Mouse (Mus musculus): Measurements from ENCODE around the gene Eri3.

Eri3 gene

GRCm38 (mm10) chr4:117550140-117550851 is at the start of gene Eri3:
Gene Eri3 (plus strand): TSS chr4:117550365.
- DNase-seq (ENCODE audit: low read depth) = peak; percentile 97

GRCm38 (mm10) chr4:117518246-117518645 is 31.9 kb upstream of the Eri3 start:
- DNase-seq (ENCODE audit: low read depth) = no peak

- no peak for DNase-seq (ENCODE audit: low read depth)
These were observed 28.8 kb upstream of the Eri3 start for GRCm38 (mm10) chr4:117521350-117521749.

GRCm38 (mm10) chr4:117525990-117526389 is 24.2 kb upstream of the Eri3 start:
- no peak for DNase-seq (ENCODE audit: low read depth)

GRCm38 (mm10) chr4:117527116-117527899 is 22.9 kb upstream of the Eri3 start:
- DNase-seq (ENCODE audit: low read depth) = no peak

GRCm38 (mm10) chr4:117527952-117528351 is 22.2 kb upstream of the Eri3 start:
- DNase-seq (ENCODE audit: low read depth) = peak; percentile 40

GRCm38 (mm10) chr4:117529843-117530242 is 20.3 kb upstream of the Eri3 start:
- no peak for DNase-seq (ENCODE audit: low read depth)

- no peak for DNase-seq (ENCODE audit: low read depth)
These were observed 14.5 kb upstream of the Eri3 start for GRCm38 (mm10) chr4:117535496-117536200.

- DNase-seq (ENCODE audit: low read depth) = no peak
These were observed 13.2 kb upstream of the Eri3 start for GRCm38 (mm10) chr4:117537002-117537401.

- DNase-seq (ENCODE audit: low read depth) = no peak
These were observed 10.7 kb upstream of the Eri3 start for GRCm38 (mm10) chr4:117539329-117539980.

- DNase-seq (ENCODE audit: low read depth) = no peak
These were observed 9.6 kb upstream of the Eri3 start for GRCm38 (mm10) chr4:117540571-117540970.

GRCm38 (mm10) chr4:117545448-117545847 is 4.7 kb upstream of the Eri3 start:
- no peak for DNase-seq (ENCODE audit: low read depth)

- DNase-seq (ENCODE audit: low read depth) = no peak
These were observed 3.5 kb upstream of the Eri3 start for GRCm38 (mm10) chr4:117546616-117547015.

- no peak for DNase-seq (ENCODE audit: low read depth)
These were observed 589 bp upstream of the Eri3 start for GRCm38 (mm10) chr4:117549576-117549975.

GRCm38 (mm10) chr4:117551144-117552000 is 1.2 kb downstream of the Eri3 start:
- DNase-seq (ENCODE audit: low read depth) = no peak

- DNase-seq (ENCODE audit: low read depth) = no peak
These were observed 5.3 kb downstream of the Eri3 start for GRCm38 (mm10) chr4:117555495-117555894.

- no peak for DNase-seq (ENCODE audit: low read depth)
These were observed 6.2 kb downstream of the Eri3 start for GRCm38 (mm10) chr4:117556372-117556771.

GRCm38 (mm10) chr4:117557068-117557645 is 7.0 kb downstream of the Eri3 start:
- no peak for DNase-seq (ENCODE audit: low read depth)

- DNase-seq (ENCODE audit: low read depth) = no peak
These were observed 13.8 kb downstream of the Eri3 start for GRCm38 (mm10) chr4:117563967-117564366.

GRCm38 (mm10) chr4:117568846-117569245 is 18.7 kb downstream of the Eri3 start:
- DNase-seq (ENCODE audit: low read depth) = no peak

GRCm38 (mm10) chr4:117570964-117571363 is 20.8 kb downstream of the Eri3 start:
- no peak for DNase-seq (ENCODE audit: low read depth)

Measured in induced T-regulatory cell, adult 2 months (primary cell).